Mouse (Mus musculus): ENCODE measurements at regions not wholly inside any gene's neighbourhood (a gene's known extent, or its start where the extent isn't known, plus 50 kb on each side); places are given as distances from the start of the nearest gene placed in this dataset.

GRCm38 (mm10) chr1:157809674-157810471 is 303.3 kb downstream of the Sec16b start:
- no peaks in the 10 kb centered on the region for H3K36me3 ChIP-seq (ENCODE audit: control insufficient read depth, insufficient read depth, low read length, poor library complexity, severe bottlenecking)
- no peak for DNase-seq (ENCODE audit: low read depth, low spot score)
- TF ChIP-seq CHD2 (IDR thresholded peaks at IDR 0.05; ENCODE audit: low read depth, low read length), result no peak
- TF ChIP-seq HCFC1 (IDR thresholded peaks at IDR 0.05; ENCODE audit: borderline replicate concordance, insufficient read depth, low read length), result no peak
- TF ChIP-seq MAFK (IDR thresholded peaks at IDR 0.05; ENCODE audit: insufficient read depth, low read depth, low read length), result no peak
- TF ChIP-seq ZC3H11A (IDR thresholded peaks at IDR 0.05; ENCODE audit: borderline replicate concordance, low read depth, low read length), result no peak
- no peak for TF ChIP-seq ZNF384 (IDR thresholded peaks at IDR 0.05; ENCODE audit: low read depth, low read length)
- in situ Hi-C loops (cut with MboI; ENCODE audit: low sequenced_read_pairs in 2 of 2, unreplicated experiment in 2 of 2), result no loop called here
- no peak overlapping the region for H3K4me3 ChIP-seq (ENCODE audit: insufficient read depth in 1 of 2, low read depth in 1 of 2, low read length in 2 of 2, poor library complexity in 1 of 2, severe bottlenecking in 1 of 2)
- H3K9me3 ChIP-seq (ENCODE audit: control insufficient read depth, insufficient read depth, low read depth, low read length), result no peaks in the 10 kb centered on the region
- no peak overlapping the region for H3K27ac ChIP-seq (ENCODE audit: insufficient read depth, low read depth, low read length, poor library complexity, severe bottlenecking)
- no peaks in the 10 kb centered on the region for H3K4me1 ChIP-seq (ENCODE audit: control insufficient read depth in 2 of 2, insufficient read depth in 2 of 2, low read length in 2 of 2, poor library complexity in 1 of 2)
- no peak overlapping the region for H3K9ac ChIP-seq (ENCODE audit: insufficient read depth, low read depth, low read length, poor library complexity, severe bottlenecking)

GRCm38 (mm10) chr1:157810657-157811056 is 304.1 kb downstream of the Sec16b start:
- in situ Hi-C loops (cut with MboI; ENCODE audit: low sequenced_read_pairs in 2 of 2, unreplicated experiment in 2 of 2), result no loop called here
- no peaks in the 10 kb centered on the region for H3K36me3 ChIP-seq (ENCODE audit: control insufficient read depth, insufficient read depth, low read length, poor library complexity, severe bottlenecking)
- H3K27ac ChIP-seq (ENCODE audit: insufficient read depth, low read depth, low read length, poor library complexity, severe bottlenecking), result no peak overlapping the region
- DNase-seq (ENCODE audit: low read depth, low spot score), result no peak
- H3K9me3 ChIP-seq (ENCODE audit: control insufficient read depth, insufficient read depth, low read depth, low read length), result no peaks in the 10 kb centered on the region
- H3K9ac ChIP-seq (ENCODE audit: insufficient read depth, low read depth, low read length, poor library complexity, severe bottlenecking), result no peak overlapping the region
- TF ChIP-seq ZC3H11A (IDR thresholded peaks at IDR 0.05; ENCODE audit: borderline replicate concordance, low read depth, low read length), result no peak
- TF ChIP-seq ZNF384 (IDR thresholded peaks at IDR 0.05; ENCODE audit: low read depth, low read length), result no peak
- TF ChIP-seq HCFC1 (IDR thresholded peaks at IDR 0.05; ENCODE audit: borderline replicate concordance, insufficient read depth, low read length), result no peak
- no peak for TF ChIP-seq MAFK (IDR thresholded peaks at IDR 0.05; ENCODE audit: insufficient read depth, low read depth, low read length)
- no peak for TF ChIP-seq CHD2 (IDR thresholded peaks at IDR 0.05; ENCODE audit: low read depth, low read length)
- no peaks in the 10 kb centered on the region for H3K4me1 ChIP-seq (ENCODE audit: control insufficient read depth in 2 of 2, insufficient read depth in 2 of 2, low read length in 2 of 2, poor library complexity in 1 of 2)
- no peak overlapping the region for H3K4me3 ChIP-seq (ENCODE audit: insufficient read depth in 1 of 2, low read depth in 1 of 2, low read length in 2 of 2, poor library complexity in 1 of 2, severe bottlenecking in 1 of 2)

DNA sequence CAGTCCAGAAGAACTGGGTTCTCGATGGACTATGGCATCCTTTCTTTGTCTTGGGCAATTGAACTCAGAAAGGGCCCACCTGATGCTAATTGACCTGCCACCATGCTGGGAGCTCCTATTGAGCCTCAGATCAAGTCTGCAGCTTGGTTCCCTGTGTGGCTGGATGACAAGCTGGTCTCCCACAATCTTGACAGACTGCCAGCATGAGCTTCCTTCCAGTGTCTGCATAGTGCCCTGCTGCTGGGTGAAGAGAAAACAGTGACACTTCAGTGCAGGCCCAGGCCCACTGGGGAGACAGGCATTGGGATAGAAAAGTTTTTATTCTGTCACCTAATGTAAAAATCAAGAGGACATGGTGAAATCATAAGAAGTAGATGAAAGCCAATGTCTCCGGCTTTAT is 321.4 kb downstream of the Sec16b start:
- no peak for TF ChIP-seq CHD2 (IDR thresholded peaks at IDR 0.05; ENCODE audit: low read depth, low read length)
- TF ChIP-seq ZNF384 (IDR thresholded peaks at IDR 0.05; ENCODE audit: low read depth, low read length), result no peak
- no peak for TF ChIP-seq MAFK (IDR thresholded peaks at IDR 0.05; ENCODE audit: insufficient read depth, low read depth, low read length)
- TF ChIP-seq ZC3H11A (IDR thresholded peaks at IDR 0.05; ENCODE audit: borderline replicate concordance, low read depth, low read length), result no peak
- no peak for TF ChIP-seq HCFC1 (IDR thresholded peaks at IDR 0.05; ENCODE audit: borderline replicate concordance, insufficient read depth, low read length)
- Histone ChIP-seq H3K4me1 (ENCODE audit: control insufficient read depth in 2 of 2, insufficient read depth in 2 of 2, low read length in 2 of 2, poor library complexity in 1 of 2) (no peaks in the 10 kb centered on the region), H3K27ac (ENCODE audit: insufficient read depth, low read depth, low read length, poor library complexity, severe bottlenecking) (no peak overlapping the region), H3K36me3 (ENCODE audit: control insufficient read depth, insufficient read depth, low read length, poor library complexity, severe bottlenecking) (no peaks in the 10 kb centered on the region), H3K9ac (ENCODE audit: insufficient read depth, low read depth, low read length, poor library complexity, severe bottlenecking) (no peak overlapping the region), H3K9me3 (ENCODE audit: control insufficient read depth, insufficient read depth, low read depth, low read length) (no peaks in the 10 kb centered on the region), H3K4me3 (ENCODE audit: insufficient read depth in 1 of 2, low read depth in 1 of 2, low read length in 2 of 2, poor library complexity in 1 of 2, severe bottlenecking in 1 of 2) (no peak overlapping the region)
- in situ Hi-C loops (cut with MboI; ENCODE audit: low sequenced_read_pairs in 2 of 2, unreplicated experiment in 2 of 2), result no loop called here
- DNase-seq (ENCODE audit: low read depth, low spot score), result no peak

- Histone ChIP-seq H3K9me3 (ENCODE audit: control insufficient read depth, insufficient read depth, low read depth, low read length) (no peaks in the 10 kb centered on the region), H3K9ac (ENCODE audit: insufficient read depth, low read depth, low read length, poor library complexity, severe bottlenecking) (no peak overlapping the region), H3K4me1 (ENCODE audit: control insufficient read depth in 2 of 2, insufficient read depth in 2 of 2, low read length in 2 of 2, poor library complexity in 1 of 2) (no peaks in the 10 kb centered on the region), H3K27ac (ENCODE audit: insufficient read depth, low read depth, low read length, poor library complexity, severe bottlenecking) (no peak overlapping the region), H3K4me3 (ENCODE audit: insufficient read depth in 1 of 2, low read depth in 1 of 2, low read length in 2 of 2, poor library complexity in 1 of 2, severe bottlenecking in 1 of 2) (no peak overlapping the region), H3K36me3 (ENCODE audit: control insufficient read depth, insufficient read depth, low read length, poor library complexity, severe bottlenecking) (no peaks in the 10 kb centered on the region)
- TF ChIP-seq MAFK (IDR thresholded peaks at IDR 0.05; ENCODE audit: insufficient read depth, low read depth, low read length) (no peak), HCFC1 (IDR thresholded peaks at IDR 0.05; ENCODE audit: borderline replicate concordance, insufficient read depth, low read length) (no peak), ZNF384 (IDR thresholded peaks at IDR 0.05; ENCODE audit: low read depth, low read length) (no peak), ZC3H11A (IDR thresholded peaks at IDR 0.05; ENCODE audit: borderline replicate concordance, low read depth, low read length) (no peak), CHD2 (IDR thresholded peaks at IDR 0.05; ENCODE audit: low read depth, low read length) (no peak)
- in situ Hi-C loops (cut with MboI; ENCODE audit: low sequenced_read_pairs in 2 of 2, unreplicated experiment in 2 of 2), result no loop called here
- no peak for DNase-seq (ENCODE audit: low read depth, low spot score)
Measured at GRCm38 (mm10) chr1:157831511-157831910, 325.0 kb downstream of the Sec16b start.
